Mouse (Mus musculus) gastrocnemius, postnatal 4 days (tissue): ENCODE measurements around the gene Sclt1. TPM values are rescaled to one million over a fixed set of nuclear protein-coding genes. Genes with fewer than 3 reads are reported as not detected.

Source experiments
- DNase-seq, 2 experiments: peaks; one replicate each; pipeline ENCODE4 v3.0.0; 2021 to 2022; ENCODE audit warnings: low spot score in 2 of 2, mixed read lengths in 2 of 2
- total RNA-seq, 2 experiments: library from RNA; stranded (reverse); gene quantifications; 2 replicates each; pipeline ENCODE4 v1.2.3; 2021

Sclt1 gene
- total RNA-seq, 2 experiments from 2014 or later = 11.9 to 13.5 TPM

DNA sequence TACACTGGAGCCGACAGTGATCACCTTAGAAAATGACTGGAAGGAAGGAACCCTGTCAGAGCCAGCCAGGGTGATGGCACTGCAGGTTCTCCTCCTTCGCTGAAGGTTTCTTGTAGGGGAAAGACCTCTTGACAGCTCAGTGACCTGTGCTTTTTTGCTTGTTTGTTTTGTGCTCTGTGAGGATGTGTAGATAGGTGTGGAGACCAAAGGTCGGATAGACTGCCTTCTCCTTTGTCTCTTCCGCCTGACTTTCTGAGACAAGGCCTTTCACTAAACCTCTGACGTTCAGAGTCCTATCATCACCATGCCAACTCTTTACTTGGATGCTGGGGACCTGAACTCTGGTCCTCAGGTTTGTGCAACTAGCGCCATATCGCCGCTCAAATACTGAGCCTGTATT is 153.8 kb downstream of the Sclt1 start:
- DNase-seq = no peak

DNA sequence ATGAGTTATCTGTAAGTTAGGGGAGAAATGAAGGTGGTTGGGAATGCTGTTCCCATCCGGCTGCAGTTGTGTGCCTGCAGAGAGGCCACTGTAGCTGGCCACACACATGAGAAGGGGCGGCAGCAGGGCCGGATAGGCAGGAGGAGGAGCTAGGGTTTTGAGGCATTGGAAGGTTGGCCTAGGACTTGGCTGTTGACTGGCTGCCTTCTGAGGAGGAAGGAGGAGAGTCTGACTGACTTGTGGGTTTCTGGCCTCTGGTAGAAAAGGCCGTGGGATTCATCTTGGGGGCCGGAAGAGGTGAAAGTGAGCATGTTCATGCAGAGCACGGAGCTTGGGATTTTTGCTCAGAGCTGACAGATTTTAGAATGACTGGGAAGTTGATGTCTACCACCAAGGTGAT is 154.7 kb downstream of the Sclt1 start:
- DNase-seq = no peak

DNA sequence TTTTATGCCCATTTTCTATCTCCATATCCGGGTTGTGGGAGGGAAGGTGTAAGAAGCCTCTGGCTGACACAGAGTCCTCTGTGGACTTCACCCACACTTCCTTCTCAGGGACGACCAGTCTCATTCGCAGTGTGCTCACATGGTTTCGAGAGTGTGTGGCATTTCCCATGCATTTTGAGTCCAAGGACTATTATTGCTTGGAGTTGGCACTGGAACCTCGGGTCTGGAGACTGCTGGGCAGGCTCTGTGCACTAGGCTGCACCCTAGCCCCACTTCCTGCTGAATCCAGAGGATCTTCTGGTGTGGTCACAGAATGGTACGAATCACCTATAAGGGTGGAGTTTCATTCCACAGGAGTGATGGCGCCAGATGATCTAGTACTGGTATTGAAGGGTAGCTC is 155.4 kb downstream of the Sclt1 start:
- no peak for DNase-seq

DNA sequence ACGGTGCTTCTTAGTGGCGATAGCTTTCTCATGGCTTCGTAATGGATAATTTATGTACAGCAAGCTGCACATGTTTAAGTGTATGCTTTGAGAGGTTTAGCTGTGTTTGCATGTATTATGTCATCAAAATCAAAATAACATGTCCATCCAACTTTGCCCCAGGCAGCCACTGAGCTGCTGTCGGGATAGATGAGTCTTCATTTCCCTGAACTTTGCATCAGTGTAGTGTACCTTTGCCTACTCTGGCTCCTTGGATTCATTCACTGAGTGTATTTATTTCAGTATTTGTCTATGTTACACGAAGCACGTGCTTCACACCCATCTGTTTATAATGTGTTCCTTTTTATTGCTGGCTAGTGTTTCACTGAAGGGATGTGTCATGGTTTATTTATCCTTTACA is 156.0 kb downstream of the Sclt1 start:
- DNase-seq = no peak

DNA sequence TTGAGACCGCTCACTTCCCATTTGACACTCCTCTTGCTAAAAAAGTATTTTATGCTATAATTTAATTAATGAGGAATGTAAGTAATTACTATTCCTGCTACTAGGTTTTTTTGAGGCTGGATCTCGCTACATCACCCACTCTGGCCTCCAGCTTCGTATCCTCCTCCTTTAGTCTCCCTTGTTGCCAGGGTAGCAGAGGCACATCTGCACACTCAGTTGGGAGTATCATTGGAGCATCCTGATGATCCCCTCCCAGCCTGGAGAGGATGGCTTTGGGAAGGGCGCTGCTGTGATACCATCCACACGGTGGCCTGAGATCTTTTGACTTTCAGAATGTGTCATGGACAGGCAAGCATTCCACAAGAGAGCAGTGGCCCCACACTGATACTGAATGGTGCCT is 156.8 kb downstream of the Sclt1 start:
- no peak for DNase-seq

DNA sequence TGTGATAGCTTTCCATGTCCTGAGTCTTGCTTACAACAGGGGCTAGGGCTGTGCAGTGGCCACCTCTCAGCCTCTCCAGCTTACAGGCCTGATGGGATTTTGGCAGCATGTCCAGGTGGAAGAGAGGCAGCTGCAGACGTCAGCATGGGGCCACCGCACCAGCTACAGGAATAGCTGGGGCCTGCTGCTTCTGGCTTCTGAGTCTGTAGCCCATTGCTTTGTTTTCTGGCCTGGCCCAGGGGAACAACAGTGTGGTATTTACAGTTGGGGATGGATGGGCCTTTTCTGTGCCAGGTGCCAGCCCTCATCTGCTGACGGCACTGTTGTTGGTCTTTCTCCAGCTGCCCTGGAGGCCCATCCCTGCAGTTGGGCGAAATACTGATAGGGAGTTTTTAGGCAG is 158.7 kb downstream of the Sclt1 start:
- DNase-seq = no peak

DNA sequence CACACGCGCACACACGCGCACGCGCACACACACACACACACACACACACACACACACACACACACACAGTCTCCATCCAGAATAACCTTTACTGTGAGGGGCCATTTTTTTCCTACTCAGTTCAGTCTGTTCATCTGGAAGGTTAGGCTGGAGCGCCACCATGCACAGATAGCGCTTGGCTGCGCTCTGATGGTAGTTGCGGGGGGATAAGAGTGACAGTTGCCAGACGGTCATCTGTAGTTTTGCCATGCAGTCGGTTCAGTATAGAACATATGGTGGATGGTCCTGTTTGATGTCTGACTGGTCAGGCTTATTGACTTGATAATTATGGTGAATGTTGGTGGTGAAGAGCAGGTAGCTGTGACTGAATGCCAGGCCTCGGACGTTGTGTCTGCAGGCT is 159.2 kb downstream of the Sclt1 start:
- no peak for DNase-seq

DNA sequence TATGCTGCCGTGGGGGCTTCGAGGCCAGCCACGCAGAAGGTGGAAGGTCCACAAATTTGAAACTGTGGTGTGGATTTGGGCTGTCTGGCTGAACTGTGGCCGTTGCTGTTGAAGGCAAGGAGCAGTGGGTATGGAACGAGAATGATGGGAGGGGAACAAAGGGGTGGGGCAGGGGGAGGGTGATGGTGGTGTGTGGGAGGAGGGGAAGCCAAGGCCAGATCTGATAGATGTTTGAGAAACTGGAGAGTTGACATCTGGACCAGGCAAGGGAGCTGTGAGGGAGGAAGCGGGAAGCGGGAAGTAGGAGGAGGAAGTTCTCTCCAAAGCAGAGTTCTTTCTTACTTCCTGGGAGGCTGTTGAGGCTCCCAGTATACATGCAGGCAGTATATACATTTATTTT is 160.1 kb downstream of the Sclt1 start:
- no peak for DNase-seq

DNA sequence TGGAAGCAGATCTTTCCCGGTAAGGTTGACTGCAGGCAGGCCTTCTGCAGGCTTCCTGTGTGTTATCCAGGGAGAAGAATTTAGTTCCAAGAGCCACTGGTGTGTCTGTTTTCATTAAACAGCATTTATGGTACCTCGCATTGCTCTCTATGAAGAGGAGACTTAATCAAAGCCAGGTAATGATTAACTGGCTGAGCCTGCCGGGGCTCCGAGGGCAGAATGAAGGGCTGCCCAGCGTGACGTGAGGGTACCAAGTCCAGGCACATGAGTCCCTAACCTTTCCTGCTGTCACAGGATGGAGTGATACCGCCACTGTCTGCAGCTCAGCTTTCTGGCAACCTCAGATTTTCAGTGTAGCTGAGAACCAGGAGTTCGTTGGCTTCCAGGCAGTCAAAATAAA is 160.9 kb downstream of the Sclt1 start:
- DNase-seq = no peak

DNA sequence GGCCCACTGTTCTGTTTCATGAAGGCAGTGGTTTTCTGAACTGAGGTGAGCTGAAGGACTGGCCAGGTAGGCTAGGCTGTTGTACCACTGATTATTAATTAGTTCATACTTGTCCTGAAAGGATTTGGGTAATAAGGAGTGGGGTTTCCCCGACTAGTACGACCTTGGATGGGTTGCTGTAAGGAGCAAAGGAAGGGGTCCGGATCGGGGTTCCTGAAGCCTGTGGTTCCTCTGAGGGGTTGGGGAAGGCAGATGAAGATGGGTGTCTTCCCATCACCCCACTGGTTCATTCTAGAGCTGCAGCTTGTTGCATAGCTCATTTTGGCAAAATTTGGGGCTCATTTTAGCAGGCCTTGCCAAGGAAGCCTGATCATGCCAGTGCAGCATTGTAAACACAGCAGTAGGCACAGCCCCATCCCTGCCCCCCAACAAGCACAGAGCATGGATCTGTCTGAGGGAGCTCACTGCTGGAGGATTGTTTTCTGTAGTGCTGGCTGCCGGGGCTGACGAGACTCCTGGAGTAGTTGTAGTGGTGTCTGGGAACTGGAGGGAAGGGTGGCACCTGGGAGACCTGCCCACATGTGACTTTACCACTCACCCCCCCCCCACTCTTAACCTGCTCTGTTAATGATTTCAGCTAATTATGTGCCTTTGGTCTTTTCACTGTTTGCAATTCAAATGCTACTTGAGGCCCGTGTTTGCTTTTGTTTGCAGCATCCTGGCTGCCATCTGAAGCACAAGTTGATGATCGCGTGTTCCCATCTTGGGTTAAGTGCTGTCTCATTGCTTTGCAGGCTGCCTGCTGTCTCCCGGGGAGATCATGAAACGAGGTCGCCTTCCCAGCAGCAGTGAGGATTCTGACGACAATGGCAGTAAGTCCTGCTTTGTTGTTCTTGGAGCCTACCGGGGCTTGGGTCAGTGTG is 161.7 kb downstream of the Sclt1 start:
- no peak for DNase-seq

DNA sequence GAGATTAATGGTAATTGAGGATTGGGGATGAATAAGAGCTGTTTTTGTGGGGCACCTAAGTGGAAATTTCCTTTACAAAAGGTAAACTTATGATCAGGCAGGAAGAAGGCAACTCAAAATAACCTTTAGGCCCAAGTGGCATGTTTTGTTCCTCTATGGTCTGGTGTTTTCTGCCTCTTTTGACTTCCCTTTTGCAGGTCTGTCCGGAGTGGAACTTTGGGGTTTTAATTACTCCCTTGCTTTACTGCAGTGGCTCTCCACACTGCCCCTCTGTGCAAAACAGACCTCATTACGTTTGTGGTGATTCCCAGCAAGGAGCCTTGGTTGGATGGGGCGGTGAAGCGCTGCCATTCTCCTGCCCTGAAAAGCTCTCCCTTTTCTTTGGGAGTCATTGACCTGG is 162.4 kb downstream of the Sclt1 start:
- DNase-seq = no peak

DNA sequence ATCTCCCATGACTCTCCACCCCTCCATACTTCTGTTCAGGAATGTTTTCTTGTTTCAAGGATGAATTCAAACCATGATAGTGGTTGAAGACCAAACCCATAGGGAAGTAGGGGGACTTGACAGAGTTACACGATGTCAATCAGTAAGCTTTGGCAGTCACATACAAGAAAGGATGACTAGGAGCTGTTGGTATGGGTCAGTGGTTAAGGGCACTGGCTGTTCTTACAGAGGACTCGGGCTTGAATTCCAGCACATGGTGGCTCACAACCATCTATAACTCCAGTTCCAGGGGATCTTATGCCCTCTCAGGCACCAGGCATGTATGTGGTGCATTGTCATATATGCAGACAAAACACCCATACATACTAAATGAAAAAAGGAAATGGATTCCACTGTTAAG is 165.1 kb downstream of the Sclt1 start:
- DNase-seq = no peak

Other genes with a start within 250 kb of the Sclt1 start
- 10 to 100 TPM; 36.6 to 37.3 TPM for gene Jade1, start 186.8 kb downstream of the Sclt1 start, total RNA-seq
- 1 to 10 TPM; 4.5 to 4.7 TPM for gene D3Ertd751e, start 97 bp upstream of the Sclt1 start, total RNA-seq